Mouse (Mus musculus) neural tube, embryonic 11.5 days (tissue): ENCODE data around the gene Aprt. TPM values are rescaled to one million over a fixed set of nuclear protein-coding genes. Genes with fewer than 3 reads are reported as not detected.

Source experiments
- ATAC-seq: fragments of 200-750 bp; cut with Nextera tagmentation; 2 replicates; pipeline ENCODE4 v1.8.0; 2017; ENCODE audit warnings: moderate number of reproducible peaks, mild to moderate bottlenecking, moderate TSS enrichment, moderate library complexity; ENCODE audit not compliant: insufficient read depth, low FRiP score, low TSS enrichment
- DNase-seq: peaks from one replicate; pipeline ENCODE4 v3.0.0-alpha.2; 2015; ENCODE audit warnings: low spot score
- H3K27ac ChIP-seq: fragments of 300-500 bp; sonication (generic); 2 replicates; pipeline ENCODE4 v1.5.1; 2014; ENCODE audit warnings: low read depth, mild to moderate bottlenecking, low read length
- H3K27me3 ChIP-seq: fragments of 300-500 bp; sonication (generic); 2 replicates; pipeline ENCODE4 v1.6.1; 2014; ENCODE audit warnings: mild to moderate bottlenecking, low read length, mixed read lengths; ENCODE audit not compliant: control insufficient read depth, insufficient read depth
- H3K36me3 ChIP-seq: fragments of 300-500 bp; sonication (generic); 2 replicates; pipeline ENCODE4 v1.6.1; 2014; ENCODE audit warnings: mild to moderate bottlenecking, low read length, moderate library complexity, mixed read lengths; ENCODE audit not compliant: control insufficient read depth, insufficient read depth
- H3K4me1 ChIP-seq: fragments of 300-500 bp; sonication (generic); 2 replicates; pipeline ENCODE4 v1.6.1; 2014; ENCODE audit warnings: low read length, mixed read lengths; ENCODE audit not compliant: control insufficient read depth, insufficient read depth
- H3K4me2 ChIP-seq: fragments of 300-500 bp; sonication (generic); 2 replicates; pipeline ENCODE4 v1.6.1; 2014; ENCODE audit warnings: low read depth, mild to moderate bottlenecking, moderate library complexity
- H3K4me3 ChIP-seq: fragments of 300-500 bp; sonication (generic); 2 replicates; pipeline ENCODE4 v1.5.1; 2014; ENCODE audit warnings: low read depth, low read length
- H3K9ac ChIP-seq: fragments of 300-500 bp; sonication (generic); 2 replicates; pipeline ENCODE4 v1.6.1; 2014; ENCODE audit warnings: mild to moderate bottlenecking, low read length
- H3K9me3 ChIP-seq: fragments of 300-500 bp; sonication (generic); 2 replicates; pipeline ENCODE4 v1.6.1; 2016; ENCODE audit warnings: low read length; ENCODE audit not compliant: control insufficient read depth
- WGBS: fragments of 180-500 bp; shearing (Covaris S2); extraction: QIAGEN DNeasy Blood & Tissue Kit; methylation state at CpG from one replicate; pipeline ENCODE4 v1.1.7; 2014; 5-methylcytosine and 5-hydroxymethylcytosine counted together
- polyA plus RNA-seq: library from polyadenylated mRNA; unstranded; fragments of >200 nt; fragmentation: Nextera tagmentation; extraction: Ambion mirVana; gene quantifications from 2 replicates; pipeline ENCODE4 v1.2.1, GENCODE M21; 2014

Gene Aprt
- polyA plus RNA-seq, result 219 and 243 TPM in 2 replicates

DNA sequence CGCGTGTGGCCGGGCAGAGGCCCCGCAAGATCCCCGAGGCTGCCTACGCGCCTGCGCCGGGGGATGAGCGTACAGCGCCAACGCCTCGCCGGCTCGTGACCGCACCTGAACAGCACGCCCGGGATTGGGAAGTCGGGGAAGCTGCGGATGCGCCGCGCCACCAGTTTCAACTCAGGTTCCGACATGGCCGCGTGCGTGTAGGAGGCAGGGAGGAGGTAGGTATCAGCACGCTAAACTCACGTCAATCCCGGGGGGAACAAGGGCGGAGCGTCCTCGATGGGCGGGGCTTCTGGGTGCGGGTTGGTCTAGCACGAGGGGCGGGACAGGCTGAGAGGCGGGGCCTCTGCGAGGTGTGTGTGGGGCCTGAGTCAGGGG is at the start of gene Aprt:
Gene Aprt (minus strand): TSS at position 262 of the 375 bp plus-strand sequence.
- H3K27me3 ChIP-seq, result no peaks in the 10 kb centered on the region
- ATAC-seq, result peak; percentile 81
- H3K4me2 ChIP-seq, result peak within 1 kb of the TSS; percentile 92
- H3K4me3 ChIP-seq, result peak within 1 kb of the TSS; percentile 64
- H3K27ac ChIP-seq, result peak within 1 kb of the TSS; percentile 54; the same call in 1 of the 2 replicates
- H3K9me3 ChIP-seq, result no peaks in the 10 kb centered on the region
- H3K4me1 ChIP-seq, result peaks cover 20% of the 10 kb centered on the region
- peaks cover 9% of the 10 kb centered on the region for H3K36me3 ChIP-seq
- H3K9ac ChIP-seq, result peak within 1 kb of the TSS; percentile 87
- WGBS, result under 1% methylated on average over 39 of the region's 39 CpGs
- DNase-seq, result peak; percentile 92

DNA sequence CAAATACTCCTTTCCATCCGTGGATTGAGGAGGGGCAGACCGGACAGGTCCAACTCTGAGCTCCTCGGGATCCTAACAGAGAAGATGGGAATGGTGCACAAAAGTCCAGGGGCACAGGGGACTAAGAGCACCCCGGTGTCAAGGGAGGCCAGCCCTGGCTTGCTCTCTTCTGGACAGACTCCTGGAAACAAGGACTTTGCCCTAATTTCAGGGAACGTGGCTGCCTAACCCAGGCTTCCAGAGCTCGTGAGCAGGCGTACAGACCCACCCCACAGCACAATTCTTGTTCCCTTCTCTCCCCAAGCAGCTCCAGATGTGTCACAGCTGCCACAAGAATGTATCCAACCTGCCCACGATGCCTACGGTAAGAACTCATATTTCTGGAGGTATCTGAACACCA is 49.1 kb upstream of the Aprt start:
- H3K4me3 ChIP-seq, result no peak overlapping the region
- H3K27me3 ChIP-seq, result no peaks in the 10 kb centered on the region
- H3K9me3 ChIP-seq, result no peaks in the 10 kb centered on the region
- H3K4me1 ChIP-seq, result no peaks in the 10 kb centered on the region; the same call in 1 of the 2 replicates
- H3K27ac ChIP-seq, result no peak overlapping the region
- no peak overlapping the region for H3K9ac ChIP-seq
- H3K4me2 ChIP-seq, result no peak overlapping the region
- WGBS, result 90% methylated on average over 9 of the region's 9 CpGs
- no peak for DNase-seq
- no peaks in the 10 kb centered on the region for H3K36me3 ChIP-seq
- ATAC-seq, result no peak

GRCm38 (mm10) chr8:122624653-122625052 is 47.9 kb upstream of the Aprt start:
- Histone ChIP-seq H3K9me3 (no peaks in the 10 kb centered on the region), H3K4me2 (no peak overlapping the region), H3K27me3 (no peaks in the 10 kb centered on the region), H3K9ac (no peak overlapping the region), H3K4me1 (no peaks in the 10 kb centered on the region), H3K27ac (no peak overlapping the region), H3K4me3 (no peak overlapping the region), H3K36me3 (no peaks in the 10 kb centered on the region)
- WGBS, result 77% methylated on average over 5 of the region's 5 CpGs
- ATAC-seq, result no peak
- DNase-seq, result no peak

DNA sequence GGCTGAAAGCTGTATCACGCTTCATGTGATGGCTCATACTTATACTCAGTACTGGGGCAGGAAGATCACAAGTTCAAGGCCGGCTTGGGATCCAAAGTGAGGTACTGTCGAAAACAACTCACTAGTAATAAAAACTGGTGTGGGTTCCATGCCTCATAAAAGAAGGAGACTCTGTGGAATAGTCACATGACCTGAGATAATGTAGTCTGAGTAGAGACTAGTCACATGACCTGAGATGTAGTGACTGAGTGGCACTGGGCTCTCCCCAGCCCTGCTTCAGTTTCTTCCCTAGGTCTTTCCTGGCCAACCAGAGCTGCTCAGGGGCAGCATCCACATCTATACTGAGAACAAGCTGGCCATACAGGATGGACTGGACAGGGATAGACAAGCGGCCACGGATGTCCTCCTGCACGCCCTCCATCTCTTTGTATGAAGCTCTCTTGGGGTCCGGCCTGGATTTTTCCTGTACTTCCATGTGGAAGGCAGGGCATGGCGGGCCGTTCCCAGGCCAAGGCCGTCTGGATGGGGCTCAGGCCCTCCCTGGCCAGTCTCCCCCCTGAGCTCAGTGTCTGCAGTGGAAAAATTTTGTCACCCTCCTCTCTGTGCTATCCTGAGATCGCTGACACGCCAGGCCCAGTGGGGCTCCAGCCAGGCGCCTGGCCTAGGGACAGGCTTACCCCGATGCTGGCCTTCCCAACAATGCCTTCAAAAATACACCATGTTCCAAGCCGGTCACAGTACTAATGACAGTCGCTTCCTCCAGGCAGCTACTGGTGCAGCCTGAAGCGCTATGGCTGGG is 47.3 kb upstream of the Aprt start:
- no peaks in the 10 kb centered on the region for H3K36me3 ChIP-seq
- H3K4me2 ChIP-seq, result no peak overlapping the region
- H3K4me3 ChIP-seq, result no peak overlapping the region
- H3K4me1 ChIP-seq, result peaks cover 3% of the 10 kb centered on the region; the same call in 1 of the 2 replicates
- H3K9me3 ChIP-seq, result no peaks in the 10 kb centered on the region
- 92% methylated on average over 17 of the region's 17 CpGs for WGBS
- ATAC-seq (no peak), DNase-seq (no peak)
- no peak overlapping the region for H3K9ac ChIP-seq
- no peak overlapping the region for H3K27ac ChIP-seq
- no peaks in the 10 kb centered on the region for H3K27me3 ChIP-seq

GRCm38 (mm10) chr8:122622727-122623126 is 46.0 kb upstream of the Aprt start, which contains the start of gene Pabpn1l:
Pabpn1l (minus strand) TSS chr8:122622739.
- DNase-seq, result no peak
- Histone ChIP-seq H3K4me2 (no peak within 1 kb of the TSS), H3K27ac (no peak within 1 kb of the TSS), H3K4me3 (no peak within 1 kb of the TSS), H3K4me1 (peaks cover 5% of the 10 kb centered on the region; the same call in 1 of the 2 replicates), H3K36me3 (no peaks in the 10 kb centered on the region), H3K9me3 (no peaks in the 10 kb centered on the region), H3K27me3 (no peaks in the 10 kb centered on the region), H3K9ac (no peak within 1 kb of the TSS)
- ATAC-seq, result no peak
- WGBS, result 64% methylated on average over 6 of the region's 6 CpGs

- H3K4me3 ChIP-seq, result no peak overlapping the region
- H3K9me3 ChIP-seq, result no peaks in the 10 kb centered on the region
- no peak overlapping the region for H3K9ac ChIP-seq
- no peak for ATAC-seq
- DNase-seq, result no peak
- no peak overlapping the region for H3K4me2 ChIP-seq
- H3K27ac ChIP-seq, result no peak overlapping the region
- WGBS, result 41% methylated on average over 5 of the region's 5 CpGs
- H3K4me1 ChIP-seq, result peaks cover 5% of the 10 kb centered on the region; the same call in 1 of the 2 replicates
- no peaks in the 10 kb centered on the region for H3K27me3 ChIP-seq
- H3K36me3 ChIP-seq, result no peaks in the 10 kb centered on the region
These were observed 43.7 kb upstream of the Aprt start for GRCm38 (mm10) chr8:122620446-122620845.

DNA sequence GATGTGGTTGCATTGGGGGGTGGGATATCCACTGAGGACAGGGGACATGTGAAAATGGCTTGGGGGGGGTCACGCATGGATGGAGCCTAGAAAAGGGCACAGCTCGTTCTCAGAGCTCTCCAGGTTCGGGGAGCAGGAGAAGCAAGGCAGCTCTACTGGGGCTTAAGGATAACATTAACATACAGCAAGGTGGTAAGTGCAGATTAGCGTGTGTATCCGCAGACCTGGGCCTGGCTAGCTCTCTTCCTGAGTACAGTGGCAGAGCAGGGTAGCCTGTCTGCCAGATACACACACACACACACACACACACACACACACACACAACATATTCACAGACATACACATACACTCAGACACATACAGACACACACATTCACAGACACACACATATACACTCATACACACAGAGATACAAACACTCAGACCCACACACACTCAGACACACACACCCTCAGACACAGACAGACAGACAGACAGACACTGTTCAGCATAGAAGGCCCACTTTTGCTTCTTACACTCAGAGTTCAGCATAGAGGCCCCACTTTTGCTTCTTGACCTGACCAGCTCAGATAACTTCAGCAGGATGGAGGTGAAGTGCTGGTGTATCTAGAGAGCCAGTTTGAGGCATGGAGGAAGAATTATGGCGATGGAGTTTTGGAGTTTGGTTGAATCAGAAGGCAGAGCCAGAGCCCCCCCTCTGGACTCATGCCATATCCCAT is 42.1 kb upstream of the Aprt start:
- Histone ChIP-seq H3K9me3 (no peaks in the 10 kb centered on the region), H3K4me2 (no peak overlapping the region), H3K4me1 (peaks cover 5% of the 10 kb centered on the region; the same call in 1 of the 2 replicates), H3K36me3 (no peaks in the 10 kb centered on the region), H3K4me3 (no peak overlapping the region), H3K27ac (no peak overlapping the region), H3K27me3 (no peaks in the 10 kb centered on the region), H3K9ac (no peak overlapping the region)
- no peak for DNase-seq
- ATAC-seq, result no peak
- WGBS, result 79% methylated on average over 6 of the region's 6 CpGs

DNA sequence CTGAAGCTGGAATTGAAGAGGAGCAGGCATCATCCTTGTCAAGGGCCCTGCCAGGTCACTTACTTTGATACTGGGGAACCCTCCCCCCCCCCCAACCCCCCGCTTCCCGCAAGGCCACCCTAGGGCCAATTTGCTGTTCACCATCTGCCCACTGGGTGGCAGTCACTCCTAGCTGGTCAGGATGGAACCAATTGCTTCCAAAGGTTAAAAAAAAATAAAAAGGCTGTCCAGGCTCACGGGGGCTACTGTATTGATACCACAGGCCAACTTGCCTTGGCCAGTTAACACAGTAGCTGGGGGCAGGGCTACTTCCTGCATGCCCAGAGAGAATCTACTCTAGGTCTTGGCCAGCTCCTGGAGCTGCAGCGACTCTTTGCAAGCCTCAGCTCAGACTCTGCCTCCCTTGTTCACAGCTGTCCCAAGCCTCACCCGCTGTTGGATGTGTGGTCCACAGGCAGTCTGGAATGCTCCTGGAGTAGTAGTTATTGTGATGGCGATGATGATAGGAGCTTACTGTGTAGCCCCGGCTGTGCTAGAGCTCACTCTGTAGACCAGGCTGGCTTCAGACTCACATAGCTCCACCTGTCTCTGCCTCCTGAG is 41.3 kb upstream of the Aprt start:
- Histone ChIP-seq H3K27me3 (no peaks in the 10 kb centered on the region), H3K27ac (no peak overlapping the region), H3K4me2 (no peak overlapping the region), H3K36me3 (no peaks in the 10 kb centered on the region), H3K9ac (no peak overlapping the region), H3K4me1 (peaks cover 5% of the 10 kb centered on the region; the same call in 1 of the 2 replicates), H3K4me3 (no peak overlapping the region), H3K9me3 (no peaks in the 10 kb centered on the region)
- WGBS, result 37% methylated on average over 5 of the region's 7 CpGs
- DNase-seq (peak; percentile 86), ATAC-seq (no peak)
